Mouse (Mus musculus): ENCODE results near the gene Kcnj8. TPM values are rescaled to one million over a fixed set of nuclear protein-coding genes. Genes with fewer than 3 reads are reported as not detected.

Kcnj8 gene
- total and polyA plus RNA-seq, 3 experiments = not detected

- Histone ChIP-seq H3K9me3 (replicated peaks; ENCODE audit: low read length) (no peaks in the 10 kb centered on the region), H3K79me2 (replicated peaks; ENCODE audit: control insufficient read depth, extremely low read depth, insufficient read depth, poor library complexity, severe bottlenecking) (no peaks in the 10 kb centered on the region), H3K27ac (ENCODE audit: insufficient read depth, low read depth) (no peak overlapping the region), H3K4me3 (replicated peaks in 1 of 3; ENCODE audit: low read depth in 2 of 3, low read length in 2 of 3, poor library complexity in 1 of 3) (no peak overlapping the region), H3K4me2 (ENCODE audit: insufficient read depth, low read depth, poor library complexity, severe bottlenecking) (no peak overlapping the region), H3K36me3 (replicated peaks in 1 of 2; ENCODE audit: control insufficient read depth in 1 of 2, insufficient read depth in 1 of 2, low read length in 1 of 2) (no peaks in the 10 kb centered on the region), H3K27me3 (replicated peaks) (no peaks in the 10 kb centered on the region), H3K4me1 (ENCODE audit: control insufficient read depth in 1 of 2, insufficient read depth in 2 of 2) (no peaks in the 10 kb centered on the region), H3K9ac (ENCODE audit: insufficient read depth, low read depth) (no peak overlapping the region)
- dilution Hi-C loops (cut with MboI; ENCODE audit: extremely low pct_ligation_motif_present, extremely low pct_unique_long_range_greater_than_20kb, low sequenced_read_pairs) (no loop called here), in situ Hi-C loops (cut with MboI; ENCODE audit: low pct_ligation_motif_present, low pct_unique_long_range_greater_than_20kb, low sequenced_read_pairs) (no loop called here)
- no peak for DNase-seq (ENCODE audit: extremely low read depth)
- TF ChIP-seq MAZ (IDR thresholded peaks at IDR 0.05; ENCODE audit: low read depth, low read length) = no peak
- TF ChIP-seq JUND (conservative IDR thresholded peaks at IDR 0.05; ENCODE audit: low read depth, low read length) = no peak
- no peak for TF ChIP-seq ELF1 (IDR thresholded peaks at IDR 0.05; ENCODE audit: low read depth, low read length)
- TF ChIP-seq ZC3H11A (IDR thresholded peaks at IDR 0.05; ENCODE audit: low read depth, low read length) = no peak
- TF ChIP-seq MAFK (IDR thresholded peaks at IDR 0.05; ENCODE audit: insufficient replicate concordance, low read length) = no peak
- no peak for TF ChIP-seq USF2 (conservative IDR thresholded peaks at IDR 0.05; ENCODE audit: low read depth, low read length)
- no peak for TF ChIP-seq CHD1 (IDR thresholded peaks at IDR 0.05; ENCODE audit: low read depth, low read length)
- no peak for TF ChIP-seq ETS1 (conservative IDR thresholded peaks at IDR 0.05; ENCODE audit: low read depth, low read length)
- no peak for TF ChIP-seq POLR2A (IDR thresholded peaks at IDR 0.05; ENCODE audit: low read depth, low read length)
- TF ChIP-seq JUN (IDR thresholded peaks at IDR 0.05; ENCODE audit: insufficient read depth, low read depth, low read length) = no peak
- TF ChIP-seq USF1 (IDR thresholded peaks at IDR 0.05; ENCODE audit: low read depth, low read length) = no peak
- no peak for TF ChIP-seq SIN3A (IDR thresholded peaks at IDR 0.05; ENCODE audit: low read length)
- TF ChIP-seq KAT2A (IDR thresholded peaks at IDR 0.05; ENCODE audit: insufficient replicate concordance, low read length) = no peak
- no peak for TF ChIP-seq ZMIZ1 (IDR thresholded peaks at IDR 0.05; ENCODE audit: low read depth, low read length)
- no peak for TF ChIP-seq E2F4 (IDR thresholded peaks at IDR 0.05; ENCODE audit: insufficient replicate concordance, low read depth, low read length)
Measured at GRCm38 (mm10) chr6:142570046-142570770, 1.2 kb downstream of the Kcnj8 start.

- DNase-seq (ENCODE audit: extremely low read depth) = no peak
- no peak overlapping the region for H3K4me2 ChIP-seq (ENCODE audit: insufficient read depth, low read depth, poor library complexity, severe bottlenecking)
- TF ChIP-seq ETS1 (conservative IDR thresholded peaks at IDR 0.05; ENCODE audit: low read depth, low read length) = no peak
- no peak for TF ChIP-seq JUN (IDR thresholded peaks at IDR 0.05; ENCODE audit: insufficient read depth, low read depth, low read length)
- no peak for TF ChIP-seq PAX5 (IDR thresholded peaks at IDR 0.05; ENCODE audit: low read length)
- no peak for TF ChIP-seq CHD2 (IDR thresholded peaks at IDR 0.05; ENCODE audit: low read length)
- H3K79me2 ChIP-seq (replicated peaks; ENCODE audit: control insufficient read depth, extremely low read depth, insufficient read depth, poor library complexity, severe bottlenecking) = no peaks in the 10 kb centered on the region
- no peak overlapping the region for H3K4me3 ChIP-seq (replicated peaks in 1 of 3; ENCODE audit: low read depth in 2 of 3, low read length in 2 of 3, poor library complexity in 1 of 3)
- no peaks in the 10 kb centered on the region for H3K36me3 ChIP-seq (replicated peaks in 1 of 2; ENCODE audit: control insufficient read depth in 1 of 2, insufficient read depth in 1 of 2, low read length in 1 of 2)
- in situ Hi-C loops (cut with MboI; ENCODE audit: low pct_ligation_motif_present, low pct_unique_long_range_greater_than_20kb, low sequenced_read_pairs) (no loop called here), dilution Hi-C loops (cut with MboI; ENCODE audit: extremely low pct_ligation_motif_present, extremely low pct_unique_long_range_greater_than_20kb, low sequenced_read_pairs) (no loop called here)
- H3K9me3 ChIP-seq (replicated peaks; ENCODE audit: low read length) = no peaks in the 10 kb centered on the region
- H3K27ac ChIP-seq (ENCODE audit: insufficient read depth, low read depth) = no peak overlapping the region
- no peaks in the 10 kb centered on the region for H3K27me3 ChIP-seq (replicated peaks)
- H3K4me1 ChIP-seq (ENCODE audit: control insufficient read depth in 1 of 2, insufficient read depth in 2 of 2) = no peaks in the 10 kb centered on the region
- H3K9ac ChIP-seq (ENCODE audit: insufficient read depth, low read depth) = no peak overlapping the region
Measured at GRCm38 (mm10) chr6:142568713-142569357, 2.6 kb downstream of the Kcnj8 start.

All from CH12.LX (cell line).